Mouse (Mus musculus): ENCODE measurements around the gene Galnt12. TPM values are rescaled to one million over a fixed set of nuclear protein-coding genes. Genes with fewer than 3 reads are reported as not detected.

Galnt12 gene
- polyA plus RNA-seq, 1 experiment from 2014 or later: 5.6 TPM

DNA sequence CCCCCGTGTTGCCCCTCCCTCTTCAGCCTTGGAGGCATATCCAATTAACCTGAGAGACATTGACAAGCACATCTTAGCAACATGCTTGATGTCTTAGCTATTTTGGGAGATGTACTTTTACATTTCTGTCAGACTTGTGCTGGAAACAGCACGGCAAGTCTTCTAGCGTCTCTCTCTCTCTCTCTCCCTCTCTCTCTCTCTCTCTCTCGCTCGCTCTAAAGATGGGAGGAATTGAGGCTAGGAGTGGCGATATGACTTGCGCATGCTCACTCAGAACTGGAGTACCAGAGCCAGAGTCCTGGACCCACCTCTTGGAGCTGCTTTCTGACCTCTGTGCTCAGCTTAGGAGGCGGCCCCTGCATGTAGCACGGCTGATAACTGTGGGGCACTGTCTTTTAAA lies 20.9 kb downstream of the Galnt12 start:
- no peak overlapping the region; the same call in 1 of the 2 replicates for H3K27ac ChIP-seq
- WGBS: 72% methylated on average over 9 of the region's 9 CpGs
- no peak for ATAC-seq
- H3K36me3 ChIP-seq: no peaks in the 10 kb centered on the region
- H3K4me2 ChIP-seq (replicated peaks): no peak overlapping the region
- H3K9ac ChIP-seq (replicated peaks): no peak overlapping the region
- no peak overlapping the region for H3K4me3 ChIP-seq (replicated peaks)
- H3K4me1 ChIP-seq (replicated peaks): peaks cover 9% of the 10 kb centered on the region; the same call in 1 of the 2 replicates
- no peaks in the 10 kb centered on the region for H3K27me3 ChIP-seq
- no peaks in the 10 kb centered on the region for H3K9me3 ChIP-seq

DNA sequence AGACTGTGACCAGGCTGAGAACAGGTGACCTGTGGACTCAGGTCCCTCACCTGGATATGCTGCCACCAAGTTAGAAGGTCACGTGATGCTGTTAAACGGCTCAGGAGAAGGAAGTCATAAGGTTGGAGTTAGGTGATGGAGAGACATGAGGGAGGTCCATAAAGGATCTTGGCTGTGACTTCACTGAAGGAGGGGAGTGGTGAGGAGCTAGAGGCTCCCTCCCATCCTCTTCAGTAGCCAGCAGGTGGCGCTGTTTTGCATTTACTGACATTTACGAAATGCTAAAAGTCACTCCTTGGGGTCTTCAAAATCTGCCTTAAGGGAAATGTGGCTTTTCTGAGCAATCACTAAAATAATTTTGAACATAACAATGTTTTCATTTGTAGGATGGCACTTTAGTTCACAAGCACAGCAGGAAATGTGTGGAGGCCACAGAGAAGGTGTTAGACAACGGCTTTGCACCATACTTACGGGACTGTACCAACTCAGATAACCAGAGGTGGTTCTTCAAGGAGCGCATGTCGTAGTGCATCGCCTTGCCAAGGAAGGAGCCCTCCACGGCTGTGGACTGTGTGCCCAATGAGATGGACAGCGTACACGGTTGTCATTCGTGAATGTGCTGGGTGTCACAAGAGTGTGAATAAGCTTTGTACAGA lies 30.5 kb downstream of the Galnt12 start:
- Histone ChIP-seq H3K9me3 (no peaks in the 10 kb centered on the region; the same call in 1 of the 2 replicates), H3K9ac (replicated peaks) (no peak overlapping the region), H3K4me2 (replicated peaks) (no peak overlapping the region), H3K4me1 (replicated peaks) (no peaks in the 10 kb centered on the region), H3K27ac (no peak overlapping the region), H3K36me3 (no peaks in the 10 kb centered on the region; the same call in 1 of the 2 replicates), H3K27me3 (no peaks in the 10 kb centered on the region), H3K4me3 (replicated peaks) (no peak overlapping the region)
- 72% methylated on average over 13 of the region's 13 CpGs for WGBS
- peak; percentile 69; the same call in 1 of the 2 replicates for ATAC-seq

DNA sequence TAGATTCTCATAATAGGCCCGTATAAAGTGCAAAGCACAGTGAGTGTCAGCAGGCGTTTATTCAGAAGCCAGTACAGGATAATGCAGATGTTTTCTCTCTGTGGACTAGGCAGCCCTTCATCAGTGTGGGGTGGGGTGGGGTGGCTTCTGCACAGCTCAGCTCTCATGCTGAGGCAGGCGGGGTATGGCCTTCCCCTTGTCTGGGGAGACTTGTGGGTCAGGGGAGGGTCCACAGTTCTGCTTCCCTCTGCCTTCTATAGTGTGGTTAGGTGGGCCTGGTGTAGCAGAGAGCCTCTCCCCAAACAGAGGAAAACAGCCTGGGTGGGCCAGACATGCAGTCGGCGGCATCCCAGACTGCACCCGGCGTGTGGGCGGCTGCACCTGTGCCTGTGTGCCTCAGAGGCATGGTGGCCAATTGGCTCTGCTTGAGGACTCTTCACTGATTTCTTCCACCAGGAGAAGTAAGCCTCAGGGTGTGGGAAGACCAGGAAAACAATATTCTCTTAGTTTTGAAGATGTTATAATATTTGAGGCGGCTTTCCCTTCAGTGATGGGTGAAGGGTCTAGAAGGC lies 32.5 kb downstream of the Galnt12 start:
- no peaks in the 10 kb centered on the region; the same call in 1 of the 2 replicates for H3K9me3 ChIP-seq
- 88% methylated on average over 9 of the region's 9 CpGs for WGBS
- H3K4me2 ChIP-seq (replicated peaks): no peak overlapping the region

DNA sequence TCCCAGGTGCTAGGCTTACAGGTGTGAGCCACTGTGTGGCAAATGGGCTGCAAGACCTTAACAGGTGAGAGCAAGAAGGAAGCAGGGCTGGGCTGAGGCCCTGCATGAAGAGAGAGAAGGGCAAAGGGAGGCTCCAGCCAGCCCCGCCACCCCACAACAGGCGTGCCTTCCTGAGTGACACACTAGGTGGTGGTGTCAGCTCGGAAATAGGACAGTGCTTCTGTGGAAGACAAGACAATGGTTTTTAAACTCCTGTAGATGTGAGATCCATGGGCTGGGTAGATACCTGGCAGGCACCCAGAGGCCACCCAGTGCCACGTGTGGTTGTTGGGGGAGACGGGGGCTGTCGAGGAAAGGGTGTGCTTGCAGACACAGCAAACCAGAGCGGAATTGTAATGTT lies 36.8 kb downstream of the Galnt12 start:
- Histone ChIP-seq H3K36me3 (no peaks in the 10 kb centered on the region; the same call in 1 of the 2 replicates), H3K4me2 (replicated peaks) (no peak overlapping the region), H3K9ac (replicated peaks) (no peak overlapping the region), H3K27me3 (no peaks in the 10 kb centered on the region), H3K27ac (no peak overlapping the region), H3K4me3 (replicated peaks) (no peak overlapping the region), H3K4me1 (replicated peaks) (no peaks in the 10 kb centered on the region), H3K9me3 (no peaks in the 10 kb centered on the region; the same call in 1 of the 2 replicates)
- ATAC-seq: no peak
- 87% methylated on average over 7 of the region's 7 CpGs for WGBS

More for the DNA sequence above, 32.5 kb downstream of the Galnt12 start:
- no peak for ATAC-seq
- H3K4me3 ChIP-seq (replicated peaks): no peak overlapping the region
- no peaks in the 10 kb centered on the region for H3K27me3 ChIP-seq
- H3K9ac ChIP-seq (replicated peaks): no peak overlapping the region
- H3K36me3 ChIP-seq: no peaks in the 10 kb centered on the region; the same call in 1 of the 2 replicates
- H3K27ac ChIP-seq: no peak overlapping the region
- H3K4me1 ChIP-seq (replicated peaks): no peaks in the 10 kb centered on the region

DNA sequence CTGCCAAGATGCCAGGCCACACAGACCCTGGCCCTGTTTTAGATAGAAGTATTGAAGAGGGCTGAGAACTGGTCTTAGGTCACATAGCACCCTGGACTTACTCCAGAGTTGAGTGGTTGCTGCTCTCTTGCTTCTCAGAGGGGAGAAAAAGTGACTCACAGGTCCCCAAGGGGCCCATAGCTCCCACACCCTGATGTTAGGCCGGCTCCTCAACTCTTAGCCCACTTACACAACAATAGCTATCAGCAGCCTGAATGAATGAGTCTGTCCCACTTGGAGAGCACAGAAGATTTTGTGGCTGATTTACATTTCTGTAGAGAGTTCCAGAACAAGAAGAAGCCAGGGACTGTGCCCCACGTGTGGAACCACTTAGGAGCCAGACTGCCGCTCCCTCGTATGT lies 37.9 kb downstream of the Galnt12 start:
- H3K9me3 ChIP-seq: no peaks in the 10 kb centered on the region; the same call in 1 of the 2 replicates
- 54% methylated on average over 4 of the region's 4 CpGs for WGBS
- H3K27me3 ChIP-seq: no peaks in the 10 kb centered on the region
- no peak overlapping the region for H3K4me2 ChIP-seq (replicated peaks)
- H3K36me3 ChIP-seq: no peaks in the 10 kb centered on the region; the same call in 1 of the 2 replicates
- no peak overlapping the region for H3K4me3 ChIP-seq (replicated peaks)
- no peak overlapping the region for H3K27ac ChIP-seq
- no peak for ATAC-seq
- H3K9ac ChIP-seq (replicated peaks): no peak overlapping the region
- H3K4me1 ChIP-seq (replicated peaks): no peaks in the 10 kb centered on the region

DNA sequence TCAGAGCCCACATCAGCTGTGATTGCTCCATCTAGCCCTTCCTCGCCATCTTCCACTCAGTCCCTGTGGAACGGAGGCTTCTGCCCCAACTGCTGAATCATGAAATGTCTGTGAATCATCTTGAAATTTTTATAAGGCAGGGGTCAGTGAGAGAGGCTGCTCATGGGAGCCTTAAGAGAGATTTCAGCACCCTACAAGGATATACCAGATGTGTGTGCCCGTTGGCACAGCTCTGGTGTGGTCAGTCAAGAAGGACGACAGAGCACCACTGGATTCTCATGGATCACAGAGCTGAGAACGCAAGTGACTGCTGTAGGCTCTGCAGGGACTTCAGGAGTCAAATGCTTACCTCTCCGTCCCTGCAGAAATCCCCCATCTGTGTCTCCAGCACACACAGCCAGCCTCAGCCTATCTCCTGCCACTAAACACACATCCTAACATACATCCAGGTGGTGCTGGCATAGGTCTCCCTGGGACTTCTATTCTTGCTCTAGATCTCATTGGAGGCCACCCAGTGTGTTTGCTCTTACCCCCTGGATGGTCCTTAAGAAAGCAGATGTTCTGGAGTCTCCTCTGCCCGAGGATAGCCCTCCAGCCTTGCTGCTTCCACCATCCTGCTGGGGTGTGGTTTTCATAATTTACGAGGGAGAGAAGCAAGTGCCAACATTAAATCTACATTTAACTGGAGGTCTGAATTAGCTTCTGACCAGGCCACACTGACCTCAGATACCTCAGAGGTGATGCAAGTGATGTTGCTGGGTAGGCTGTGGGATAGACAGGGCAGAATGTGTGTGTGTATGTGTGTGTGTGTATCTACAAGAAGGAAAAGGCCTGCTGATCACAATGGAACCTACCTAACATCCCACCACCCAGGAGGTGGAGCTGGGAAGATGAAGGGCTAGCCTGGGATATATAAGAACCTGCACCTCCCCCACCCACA lies 38.7 kb downstream of the Galnt12 start:
- no peak overlapping the region for H3K4me3 ChIP-seq (replicated peaks)
- H3K4me2 ChIP-seq (replicated peaks): no peak overlapping the region
- H3K27ac ChIP-seq: no peak overlapping the region
- no peak overlapping the region for H3K9ac ChIP-seq (replicated peaks)
- no peaks in the 10 kb centered on the region; the same call in 1 of the 2 replicates for H3K36me3 ChIP-seq
- no peak for ATAC-seq
- no peaks in the 10 kb centered on the region; the same call in 1 of the 2 replicates for H3K9me3 ChIP-seq
- no peaks in the 10 kb centered on the region for H3K27me3 ChIP-seq
- H3K4me1 ChIP-seq (replicated peaks): no peaks in the 10 kb centered on the region
- 89% methylated on average over 8 of the region's 8 CpGs for WGBS

DNA sequence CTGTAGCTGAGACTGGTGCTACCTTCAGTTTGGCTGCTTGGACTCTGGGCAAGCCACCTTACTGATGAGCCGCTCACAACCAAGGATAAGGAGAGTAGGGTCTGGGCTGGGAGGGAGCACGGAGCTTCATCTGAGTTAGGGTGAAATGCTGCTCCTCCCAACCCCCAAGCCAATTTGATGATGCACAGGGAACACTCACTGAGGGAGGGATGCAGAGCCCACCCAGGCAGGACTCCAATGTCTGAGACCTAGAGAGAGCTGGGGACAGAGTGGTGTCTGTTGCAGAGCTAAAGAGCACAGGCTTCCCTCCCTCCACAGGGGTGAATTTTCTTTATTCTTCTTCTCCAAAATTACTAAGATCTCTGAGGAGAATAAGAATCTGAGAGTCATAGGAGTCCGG lies 40.2 kb downstream of the Galnt12 start:
- H3K36me3 ChIP-seq: no peaks in the 10 kb centered on the region; the same call in 1 of the 2 replicates
- ATAC-seq: no peak
- no peak overlapping the region for H3K4me2 ChIP-seq (replicated peaks)
- no peaks in the 10 kb centered on the region for H3K4me1 ChIP-seq (replicated peaks)
- H3K4me3 ChIP-seq (replicated peaks): no peak overlapping the region
- H3K9me3 ChIP-seq: no peaks in the 10 kb centered on the region; the same call in 1 of the 2 replicates
- WGBS: 82% methylated on average over 3 of the region's 3 CpGs
- no peak overlapping the region for H3K9ac ChIP-seq (replicated peaks)
- H3K27ac ChIP-seq: no peak overlapping the region
- no peaks in the 10 kb centered on the region for H3K27me3 ChIP-seq

DNA sequence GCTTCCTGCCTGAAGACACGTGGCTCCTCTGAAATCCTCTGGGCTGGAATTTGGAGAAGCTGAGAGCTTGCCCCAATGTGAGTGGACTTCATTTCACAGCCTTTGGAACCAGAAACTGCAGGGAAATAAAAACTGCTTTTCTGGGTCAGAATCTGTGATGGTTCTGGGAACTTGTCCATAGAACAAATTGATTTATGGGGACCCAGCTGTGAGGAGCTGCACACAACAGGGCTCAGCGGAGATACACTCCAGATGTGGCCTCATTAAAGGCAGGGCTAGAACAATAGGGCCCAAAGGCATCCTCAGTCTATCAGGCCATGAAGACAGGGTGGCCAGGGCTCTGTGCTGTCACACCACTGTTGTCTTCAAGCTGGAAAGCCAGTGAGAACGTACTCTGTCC lies 40.7 kb downstream of the Galnt12 start:
- WGBS: 69% methylated on average over 3 of the region's 3 CpGs
- H3K9ac ChIP-seq (replicated peaks): no peak overlapping the region
- H3K36me3 ChIP-seq: no peaks in the 10 kb centered on the region
- H3K27ac ChIP-seq: no peak overlapping the region
- H3K4me1 ChIP-seq (replicated peaks): no peaks in the 10 kb centered on the region
- no peak for ATAC-seq
- H3K4me3 ChIP-seq (replicated peaks): no peak overlapping the region
- no peaks in the 10 kb centered on the region for H3K27me3 ChIP-seq
- H3K9me3 ChIP-seq: no peaks in the 10 kb centered on the region
- no peak overlapping the region for H3K4me2 ChIP-seq (replicated peaks)

DNA sequence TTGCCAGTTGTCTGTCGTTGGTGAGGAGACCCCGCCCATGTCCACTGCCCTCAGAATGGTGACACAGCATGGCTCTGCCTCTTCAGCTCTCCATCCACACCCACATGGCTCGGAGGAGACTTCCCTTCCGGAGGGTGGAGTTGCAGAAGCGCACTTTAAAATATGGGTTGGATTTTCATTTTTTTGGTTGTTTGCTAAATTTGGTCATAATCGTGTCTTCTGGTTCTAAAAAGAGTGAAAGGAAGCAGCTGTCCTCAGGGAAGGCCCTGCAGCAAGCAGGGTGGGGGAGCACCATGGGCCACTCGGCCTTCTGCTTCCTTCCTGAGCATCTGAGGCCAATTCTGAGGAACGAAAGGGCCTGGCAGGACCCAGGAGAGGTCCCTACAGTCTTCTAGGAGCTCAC lies 45.0 kb downstream of the Galnt12 start:
- Histone ChIP-seq H3K9me3 (no peaks in the 10 kb centered on the region), H3K36me3 (no peaks in the 10 kb centered on the region), H3K4me3 (replicated peaks) (no peak overlapping the region), H3K27me3 (no peaks in the 10 kb centered on the region), H3K27ac (no peak overlapping the region), H3K4me1 (replicated peaks) (peaks cover 18% of the 10 kb centered on the region), H3K4me2 (replicated peaks) (no peak overlapping the region), H3K9ac (replicated peaks) (no peak overlapping the region)
- 88% methylated on average over 8 of the region's 8 CpGs for WGBS
- ATAC-seq: no peak

DNA sequence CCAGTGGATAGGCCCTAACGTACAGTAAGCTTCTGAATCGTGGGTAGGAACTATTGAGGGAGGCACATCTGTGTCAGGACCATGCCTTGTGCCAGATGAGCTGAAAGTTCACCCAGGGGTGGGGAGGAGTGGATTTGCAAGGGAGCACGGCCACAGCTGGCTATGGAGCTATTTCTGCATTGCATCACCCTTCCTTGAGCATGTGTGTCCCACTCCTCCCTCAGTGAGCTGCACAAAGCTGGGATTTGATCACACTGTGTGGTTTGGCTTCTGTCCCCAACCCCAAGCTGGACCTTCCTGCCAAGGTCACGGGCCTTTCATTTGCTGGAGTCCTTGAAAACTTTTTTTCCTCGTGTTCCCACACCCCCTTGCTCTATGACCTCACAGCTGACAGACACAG lies 45.8 kb downstream of the Galnt12 start:
- ATAC-seq: no peak
- Histone ChIP-seq H3K9me3 (no peaks in the 10 kb centered on the region), H3K9ac (replicated peaks) (no peak overlapping the region), H3K27me3 (no peaks in the 10 kb centered on the region), H3K4me2 (replicated peaks) (no peak overlapping the region), H3K36me3 (no peaks in the 10 kb centered on the region), H3K4me1 (replicated peaks) (peaks cover 26% of the 10 kb centered on the region), H3K27ac (no peak overlapping the region), H3K4me3 (replicated peaks) (no peak overlapping the region)
- 80% methylated on average over 5 of the region's 5 CpGs for WGBS

DNA sequence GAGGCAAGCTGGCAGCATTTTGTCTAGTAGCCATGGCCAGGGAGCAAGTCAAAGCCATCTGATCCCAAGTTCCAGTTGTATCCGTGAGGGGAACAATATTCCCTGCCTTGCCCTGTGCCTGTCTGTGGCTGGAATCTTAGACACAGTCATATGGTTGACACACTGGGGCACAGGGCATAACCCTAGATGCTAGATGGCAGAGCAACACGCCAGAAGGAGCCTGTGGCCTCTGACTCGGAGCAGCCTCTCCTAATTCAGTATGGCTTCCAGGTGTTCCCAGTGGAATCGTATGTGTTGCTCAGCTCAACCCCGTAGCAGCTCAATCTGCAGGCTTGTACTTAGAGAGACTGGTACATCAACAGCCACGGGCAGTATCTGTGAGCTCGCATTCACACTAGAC lies 46.7 kb downstream of the Galnt12 start:
- Histone ChIP-seq H3K4me1 (replicated peaks) (peaks cover 26% of the 10 kb centered on the region), H3K9ac (replicated peaks) (no peak overlapping the region), H3K27ac (no peak overlapping the region), H3K9me3 (no peaks in the 10 kb centered on the region), H3K27me3 (no peaks in the 10 kb centered on the region), H3K4me2 (replicated peaks) (no peak overlapping the region), H3K36me3 (no peaks in the 10 kb centered on the region), H3K4me3 (replicated peaks) (no peak overlapping the region)
- ATAC-seq: no peak
- 81% methylated on average over 7 of the region's 7 CpGs for WGBS
